Mouse (Mus musculus): ENCODE results near the gene Pigu. TPM values are rescaled to one million over a fixed set of nuclear protein-coding genes. Genes with fewer than 3 reads are reported as not detected.

The Pigu gene
- polyA plus RNA-seq, 1 experiment: 40.0 TPM

GRCm38 (mm10) chr2:155369333-155369883 lies 12.2 kb upstream of the Pigu start:
- H3K36me3 ChIP-seq (ENCODE audit: control insufficient read depth, insufficient read depth, low read length): no peaks in the 10 kb centered on the region
- H3K4me3 ChIP-seq (ENCODE audit: insufficient read depth, low read depth, low read length): no peak overlapping the region
- peaks cover 3% of the 10 kb centered on the region; the same call in 1 of the 2 replicates for H3K4me1 ChIP-seq (ENCODE audit: control insufficient read depth, insufficient read depth, low read length)
- TF ChIP-seq POLR2A (IDR thresholded peaks at IDR 0.05; ENCODE audit: low read depth, low read length) (no peak), CTCF (conservative IDR thresholded peaks at IDR 0.05; ENCODE audit: insufficient read depth, insufficient read length, low read depth, low read length) (no peak)
- peak; percentile 77 for DNase-seq
- peak overlapping the region; percentile 51 for H3K27ac ChIP-seq (ENCODE audit: insufficient read depth, low read depth, low read length)
- no peaks in the 10 kb centered on the region for H3K27me3 ChIP-seq (replicated peaks; ENCODE audit: control insufficient read depth, insufficient read depth, low read length)
- 47% methylated on average over 7 of the region's 7 CpGs for WGBS

GRCm38 (mm10) chr2:155367635-155368284 lies 10.5 kb upstream of the Pigu start:
- H3K4me1 ChIP-seq (ENCODE audit: control insufficient read depth, insufficient read depth, low read length): peaks cover 3% of the 10 kb centered on the region; the same call in 1 of the 2 replicates
- no peak for TF ChIP-seq CTCF (conservative IDR thresholded peaks at IDR 0.05; ENCODE audit: insufficient read depth, insufficient read length, low read depth, low read length)
- TF ChIP-seq POLR2A (IDR thresholded peaks at IDR 0.05; ENCODE audit: low read depth, low read length): no peak
- 83% methylated on average over 7 of the region's 7 CpGs for WGBS
- no peaks in the 10 kb centered on the region for H3K27me3 ChIP-seq (replicated peaks; ENCODE audit: control insufficient read depth, insufficient read depth, low read length)
- no peak overlapping the region for H3K4me3 ChIP-seq (ENCODE audit: insufficient read depth, low read depth, low read length)
- H3K36me3 ChIP-seq (ENCODE audit: control insufficient read depth, insufficient read depth, low read length): no peaks in the 10 kb centered on the region
- peak overlapping the region; percentile 45 for H3K27ac ChIP-seq (ENCODE audit: insufficient read depth, low read depth, low read length)
- DNase-seq: no peak

- Histone ChIP-seq H3K4me1 (ENCODE audit: control insufficient read depth, insufficient read depth, low read length) (peaks cover 4% of the 10 kb centered on the region; the same call in 1 of the 2 replicates), H3K36me3 (ENCODE audit: control insufficient read depth, insufficient read depth, low read length) (no peaks in the 10 kb centered on the region), H3K27ac (ENCODE audit: insufficient read depth, low read depth, low read length) (peak overlapping the region; percentile 94), H3K4me3 (ENCODE audit: insufficient read depth, low read depth, low read length) (peak overlapping the region; percentile 25), H3K27me3 (replicated peaks; ENCODE audit: control insufficient read depth, insufficient read depth, low read length) (no peaks in the 10 kb centered on the region)
- WGBS: 29% methylated on average over 14 of the region's 14 CpGs
- DNase-seq: no peak
- TF ChIP-seq CTCF (conservative IDR thresholded peaks at IDR 0.05; ENCODE audit: insufficient read depth, insufficient read length, low read depth, low read length) (no peak), POLR2A (IDR thresholded peaks at IDR 0.05; ENCODE audit: low read depth, low read length) (no peak)
These were observed 613 bp upstream of the Pigu start for GRCm38 (mm10) chr2:155357686-155358399.

- peaks cover 4% of the 10 kb centered on the region; the same call in 1 of the 2 replicates for H3K4me1 ChIP-seq (ENCODE audit: control insufficient read depth, insufficient read depth, low read length)
- no peak overlapping the region for H3K4me3 ChIP-seq (ENCODE audit: insufficient read depth, low read depth, low read length)
- no peaks in the 10 kb centered on the region for H3K36me3 ChIP-seq (ENCODE audit: control insufficient read depth, insufficient read depth, low read length)
- no peaks in the 10 kb centered on the region for H3K27me3 ChIP-seq (replicated peaks; ENCODE audit: control insufficient read depth, insufficient read depth, low read length)
- peak; percentile 14 for DNase-seq
- TF ChIP-seq POLR2A (IDR thresholded peaks at IDR 0.05; ENCODE audit: low read depth, low read length) (no peak), CTCF (conservative IDR thresholded peaks at IDR 0.05; ENCODE audit: insufficient read depth, insufficient read length, low read depth, low read length) (0 out of 2 replicates have a peak, but pooled peaks have one; percentile 6)
- H3K27ac ChIP-seq (ENCODE audit: insufficient read depth, low read depth, low read length): no peak overlapping the region
- 89% methylated on average over 3 of the region's 3 CpGs for WGBS
These were observed 2.8 kb downstream of the Pigu start for GRCm38 (mm10) chr2:155354402-155354801.

- Histone ChIP-seq H3K4me3 (ENCODE audit: insufficient read depth, low read depth, low read length) (no peak overlapping the region), H3K27me3 (replicated peaks; ENCODE audit: control insufficient read depth, insufficient read depth, low read length) (no peaks in the 10 kb centered on the region), H3K4me1 (ENCODE audit: control insufficient read depth, insufficient read depth, low read length) (no peaks in the 10 kb centered on the region), H3K36me3 (ENCODE audit: control insufficient read depth, insufficient read depth, low read length) (no peaks in the 10 kb centered on the region), H3K27ac (ENCODE audit: insufficient read depth, low read depth, low read length) (no peak overlapping the region)
- TF ChIP-seq POLR2A (IDR thresholded peaks at IDR 0.05; ENCODE audit: low read depth, low read length) (no peak), CTCF (conservative IDR thresholded peaks at IDR 0.05; ENCODE audit: insufficient read depth, insufficient read length, low read depth, low read length) (no peak)
- WGBS: 48% methylated on average over 1 of the region's 1 CpGs
- no peak for DNase-seq
These were observed 10.6 kb downstream of the Pigu start for GRCm38 (mm10) chr2:155346670-155347069.

GRCm38 (mm10) chr2:155340166-155340565 lies 17.1 kb downstream of the Pigu start:
- H3K27me3 ChIP-seq (replicated peaks; ENCODE audit: control insufficient read depth, insufficient read depth, low read length): no peaks in the 10 kb centered on the region
- TF ChIP-seq POLR2A (IDR thresholded peaks at IDR 0.05; ENCODE audit: low read depth, low read length): no peak
- no peak for TF ChIP-seq CTCF (conservative IDR thresholded peaks at IDR 0.05; ENCODE audit: insufficient read depth, insufficient read length, low read depth, low read length)
- DNase-seq: no peak

GRCm38 (mm10) chr2:155336254-155336653 lies 21.0 kb downstream of the Pigu start:
- H3K36me3 ChIP-seq (ENCODE audit: control insufficient read depth, insufficient read depth, low read length): no peaks in the 10 kb centered on the region
- 95% methylated on average over 3 of the region's 3 CpGs for WGBS
- H3K27me3 ChIP-seq (replicated peaks; ENCODE audit: control insufficient read depth, insufficient read depth, low read length): no peaks in the 10 kb centered on the region
- DNase-seq: no peak
- no peak overlapping the region for H3K4me3 ChIP-seq (ENCODE audit: insufficient read depth, low read depth, low read length)
- H3K27ac ChIP-seq (ENCODE audit: insufficient read depth, low read depth, low read length): no peak overlapping the region
- TF ChIP-seq POLR2A (IDR thresholded peaks at IDR 0.05; ENCODE audit: low read depth, low read length) (no peak), CTCF (conservative IDR thresholded peaks at IDR 0.05; ENCODE audit: insufficient read depth, insufficient read length, low read depth, low read length) (no peak)
- H3K4me1 ChIP-seq (ENCODE audit: control insufficient read depth, insufficient read depth, low read length): no peaks in the 10 kb centered on the region; the same call in 1 of the 2 replicates

More at GRCm38 (mm10) chr2:155340166-155340565, 17.1 kb downstream of the Pigu start:
- Histone ChIP-seq H3K36me3 (ENCODE audit: control insufficient read depth, insufficient read depth, low read length) (no peaks in the 10 kb centered on the region), H3K27ac (ENCODE audit: insufficient read depth, low read depth, low read length) (no peak overlapping the region), H3K4me3 (ENCODE audit: insufficient read depth, low read depth, low read length) (no peak overlapping the region), H3K4me1 (ENCODE audit: control insufficient read depth, insufficient read depth, low read length) (no peaks in the 10 kb centered on the region; the same call in 1 of the 2 replicates)
